Mouse (Mus musculus): ENCODE measurements around the gene Smco3. TPM values are rescaled to one million over a fixed set of nuclear protein-coding genes. Genes with fewer than 3 reads are reported as not detected.
"Not testable (repeated sequence)": the region's sequence is repeated elsewhere in the genome, so short reads cannot be mapped to it uniquely, and the experiment has no call there.

The Smco3 gene
- total RNA-seq, 2 experiments from 2014 or later = 2.7 to 3.5 TPM

DNA sequence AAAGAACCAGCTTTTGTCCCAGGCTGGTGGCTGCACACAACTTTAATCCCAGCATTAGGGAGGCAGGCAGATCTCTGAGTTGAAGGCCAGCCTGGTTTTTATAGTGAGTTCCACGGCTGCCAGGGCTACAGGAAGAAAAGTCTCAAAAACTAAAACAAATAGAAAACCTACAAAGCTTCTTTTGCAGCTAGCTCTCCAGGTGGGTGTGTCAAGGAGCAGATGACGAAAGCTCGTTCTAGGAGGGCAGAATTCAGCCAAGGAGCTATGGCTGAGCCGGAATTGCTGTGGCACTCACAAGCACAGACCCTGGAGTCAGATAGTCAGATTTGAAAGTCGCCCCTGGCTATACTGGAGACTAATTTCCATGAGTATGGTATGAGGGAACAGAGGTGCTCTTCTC lies 28.4 kb downstream of the Smco3 start:
- no peak for DNase-seq (ENCODE audit: low spot score in 2 of 2)

DNA sequence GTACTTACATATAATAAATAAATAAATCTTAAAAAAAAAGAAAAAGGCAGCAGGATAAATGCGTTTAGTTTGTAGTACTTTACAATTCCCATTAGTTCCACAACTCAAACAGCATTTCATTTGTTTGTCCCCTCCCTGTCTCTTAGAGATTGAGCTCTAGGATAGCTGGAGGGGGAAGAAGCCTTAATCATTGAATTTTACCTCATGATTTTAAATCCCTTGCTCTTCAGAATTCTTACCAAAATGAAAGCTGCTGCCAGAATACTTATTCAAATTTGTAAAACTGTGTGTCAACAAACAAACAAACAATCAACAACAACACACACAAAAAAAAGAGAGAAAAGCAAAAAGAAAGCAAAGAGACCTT lies 29.9 kb downstream of the Smco3 start:
- no peak for DNase-seq (ENCODE audit: low spot score in 2 of 2)

DNA sequence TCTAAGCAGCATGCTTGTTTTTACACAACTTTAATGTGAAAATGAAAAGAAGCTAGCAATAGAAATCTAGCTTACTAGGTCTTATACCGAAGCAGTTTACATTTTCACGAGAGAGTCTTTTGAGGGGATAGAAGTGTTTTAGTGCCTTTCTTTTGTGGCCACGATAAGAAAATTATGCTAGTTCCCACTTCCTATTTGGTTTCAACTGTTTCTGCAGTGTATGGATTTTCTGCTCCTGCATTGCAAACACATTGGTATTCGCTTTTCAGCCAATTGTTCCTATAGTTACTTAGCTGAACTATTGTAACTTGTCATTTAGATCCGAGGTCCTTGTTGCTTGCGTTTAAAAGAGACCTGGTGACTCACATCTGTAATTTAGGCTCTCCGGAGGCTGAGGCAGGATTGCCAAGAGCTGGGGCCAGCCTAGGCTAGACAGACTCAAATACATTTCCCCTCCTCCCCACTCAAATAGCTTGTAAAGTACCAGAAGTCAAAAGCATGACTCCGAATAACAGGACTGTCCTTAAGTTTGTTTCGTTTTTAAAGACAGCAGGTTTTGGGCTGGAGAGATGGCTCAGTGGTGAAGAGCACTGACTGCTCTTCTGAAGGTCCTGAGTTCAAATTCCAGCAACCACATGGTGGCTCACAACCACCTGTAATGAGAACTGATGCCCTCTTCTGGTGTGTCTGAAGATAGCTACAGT lies 30.4 kb downstream of the Smco3 start:
- DNase-seq (ENCODE audit: low spot score in 2 of 2) = no peak

DNA sequence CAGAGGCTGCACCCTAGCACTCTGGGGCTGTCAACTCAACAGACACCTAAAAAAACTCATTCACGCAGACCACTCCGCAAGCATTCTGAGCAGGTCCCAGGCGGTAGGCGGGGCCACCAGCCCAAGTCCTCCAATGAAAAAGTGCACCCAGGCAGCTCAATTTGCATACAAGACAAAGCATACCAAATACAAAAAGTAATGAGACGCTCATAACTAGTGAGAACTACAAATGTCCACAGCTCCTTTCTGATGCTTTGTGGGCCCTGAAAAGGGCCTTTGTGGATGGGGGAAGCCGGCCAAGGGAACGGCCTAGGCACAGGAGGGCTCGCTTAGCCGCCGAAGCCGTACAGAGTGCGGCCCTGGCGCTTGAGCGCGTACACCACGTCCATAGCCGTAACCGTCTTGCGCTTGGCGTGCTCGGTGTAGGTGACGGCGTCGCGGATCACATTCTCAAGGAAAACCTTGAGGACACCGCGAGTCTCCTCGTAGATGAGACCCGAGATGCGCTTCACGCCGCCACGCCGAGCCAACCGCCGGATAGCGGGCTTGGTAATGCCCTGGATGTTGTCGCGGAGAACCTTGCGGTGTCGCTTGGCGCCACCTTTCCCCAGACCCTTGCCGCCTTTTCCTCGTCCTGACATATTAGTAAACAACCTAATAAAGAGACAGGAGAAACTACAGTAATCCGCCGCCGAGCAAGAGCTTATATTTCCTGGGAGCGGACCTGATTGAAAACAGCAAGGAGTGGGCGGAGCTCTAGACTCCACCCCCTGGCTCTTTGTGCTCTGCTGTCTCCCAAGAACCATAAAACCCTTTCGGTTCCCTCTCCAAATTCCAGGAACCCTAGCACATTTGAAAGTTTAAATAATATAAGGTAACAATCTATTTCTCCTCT lies 31.3 kb downstream of the Smco3 start, which contains the start of gene Hist4h4:
Gene Hist4h4, minus strand, starts transcription at position 677 of the 895 bp plus-strand sequence.
- DNase-seq (ENCODE audit: low spot score in 2 of 2) = peak; percentile 99

DNA sequence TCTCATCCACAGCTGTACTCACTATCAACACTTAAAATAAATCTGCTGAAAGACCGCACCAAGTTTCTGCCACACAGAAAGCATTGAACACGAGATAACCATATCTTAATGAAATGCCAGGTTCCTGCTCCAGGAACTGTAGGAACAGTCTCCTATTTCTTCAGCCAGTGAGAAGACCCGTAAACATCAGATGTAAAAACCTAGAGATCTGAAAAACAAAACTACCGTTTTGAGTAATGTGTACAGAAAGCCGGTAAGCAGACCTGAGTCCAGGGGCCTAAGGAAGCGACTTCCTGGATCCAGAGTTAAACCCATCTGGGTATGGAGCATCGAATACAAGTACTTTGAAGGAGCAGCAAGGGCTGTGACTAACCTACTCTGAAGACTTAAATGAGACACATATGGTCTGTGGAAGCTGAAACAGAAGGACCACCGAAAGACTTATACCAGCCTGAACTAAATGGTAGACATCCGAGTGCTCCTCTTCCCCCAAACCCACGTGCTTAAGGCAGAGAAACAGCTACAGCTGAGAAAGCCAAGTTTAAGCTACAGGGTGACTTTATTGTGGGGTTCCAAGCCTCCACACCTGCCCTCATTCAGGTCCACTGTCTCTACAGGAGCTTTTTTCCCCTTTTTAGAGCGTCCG lies 32.0 kb downstream of the Smco3 start:
- DNase-seq (ENCODE audit: low spot score in 2 of 2) = no peak

DNA sequence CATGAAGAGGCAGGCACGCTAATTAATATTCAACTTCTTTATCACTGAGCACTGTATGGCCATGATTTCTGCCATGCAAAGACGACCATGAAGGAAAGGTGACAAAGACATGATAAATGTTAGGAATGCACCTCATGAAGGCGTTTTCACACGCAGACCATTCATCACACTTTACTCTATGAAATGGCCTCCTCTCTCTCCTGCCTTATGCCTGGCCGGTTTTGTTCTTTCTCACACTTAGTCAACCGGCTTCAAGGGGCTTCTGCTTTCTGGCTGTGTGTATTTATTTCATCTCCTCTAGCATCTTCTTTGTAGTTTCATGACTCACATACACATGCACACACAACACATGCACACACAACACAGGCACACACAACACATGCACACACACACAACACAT lies 34.0 kb downstream of the Smco3 start:
- no peak for DNase-seq (ENCODE audit: low spot score in 2 of 2)

DNA sequence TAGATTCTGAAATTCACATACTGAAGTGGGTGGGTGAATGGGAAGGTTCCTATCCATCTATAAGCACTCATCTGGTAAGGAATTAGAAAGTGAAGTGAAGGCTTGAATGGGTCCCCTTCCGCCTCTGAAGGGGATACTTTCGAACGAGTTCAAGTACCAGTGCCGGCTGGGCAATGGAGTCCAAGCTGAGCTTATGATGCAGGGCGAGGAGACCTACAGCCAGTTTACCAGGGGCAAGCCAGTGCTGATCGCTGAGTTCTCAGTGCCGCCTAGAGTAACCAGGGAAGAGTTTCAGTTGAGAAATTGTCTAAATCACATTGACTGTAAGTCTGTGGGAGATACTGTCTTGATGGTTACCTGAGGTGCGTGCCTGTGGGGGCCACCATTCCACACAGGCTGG lies 34.5 kb downstream of the Smco3 start:
- no peak for DNase-seq (ENCODE audit: low spot score in 2 of 2)

DNA sequence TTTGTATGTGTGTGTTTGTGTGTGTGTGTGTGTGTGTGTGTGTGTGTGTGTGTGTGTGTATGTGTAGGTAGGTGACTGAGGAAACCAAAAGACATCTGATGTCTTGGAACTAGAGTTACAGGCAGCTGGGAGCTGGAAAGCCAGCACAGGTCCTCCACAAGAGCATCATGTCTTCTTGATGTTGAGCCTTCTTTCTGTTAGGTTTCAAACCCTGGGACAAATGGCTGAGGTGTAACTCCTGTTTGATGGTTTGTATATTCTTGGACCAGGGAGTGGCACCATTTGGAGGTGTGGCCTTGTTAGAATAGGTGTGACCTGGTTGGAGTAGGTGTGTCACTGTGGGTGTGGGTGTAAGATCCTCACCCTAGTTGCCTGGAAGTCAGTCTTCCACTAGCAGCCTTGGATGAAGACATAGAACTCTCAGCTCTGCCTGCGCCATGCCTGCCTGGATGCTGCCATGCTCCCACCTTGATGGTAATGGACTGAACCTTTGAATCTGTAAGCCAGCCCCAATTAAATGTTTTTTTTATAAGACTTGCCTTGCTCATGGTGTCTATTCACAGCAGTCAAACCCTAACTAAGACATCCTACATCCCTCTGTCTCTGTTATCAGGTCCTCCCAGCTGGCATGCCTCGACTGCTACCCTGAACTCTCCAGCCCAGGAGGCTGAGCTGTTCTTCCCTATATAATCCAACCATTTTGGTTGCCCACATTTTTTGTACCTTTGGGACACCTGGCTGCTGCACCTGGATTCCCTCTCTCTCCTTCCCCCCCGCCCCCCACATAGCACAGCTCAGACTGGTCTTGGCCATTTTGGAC lies 37.2 kb downstream of the Smco3 start:
- not testable (repeated sequence) for DNase-seq (ENCODE audit: low spot score in 2 of 2)

DNA sequence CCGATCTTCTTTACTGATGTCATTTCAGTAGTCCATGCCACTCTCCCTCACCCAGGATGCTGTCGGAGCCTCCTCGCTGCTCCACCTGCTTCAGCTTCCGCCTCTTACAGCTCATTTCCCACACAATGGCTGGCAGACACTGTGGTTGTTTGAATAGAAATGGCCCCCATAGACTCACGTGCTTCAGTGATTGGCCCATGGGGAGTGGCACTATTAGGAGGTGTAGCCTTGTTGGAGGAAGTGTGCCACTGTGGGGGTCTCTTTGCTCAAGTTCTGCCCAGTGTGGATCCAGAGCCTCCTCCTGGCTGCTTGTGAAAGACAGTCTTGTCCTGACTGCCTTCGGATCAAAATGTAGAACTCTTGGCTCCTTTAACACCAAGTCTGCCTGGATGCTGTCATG lies 39.4 kb downstream of the Smco3 start:
- DNase-seq (ENCODE audit: low spot score in 2 of 2) = no peak

DNA sequence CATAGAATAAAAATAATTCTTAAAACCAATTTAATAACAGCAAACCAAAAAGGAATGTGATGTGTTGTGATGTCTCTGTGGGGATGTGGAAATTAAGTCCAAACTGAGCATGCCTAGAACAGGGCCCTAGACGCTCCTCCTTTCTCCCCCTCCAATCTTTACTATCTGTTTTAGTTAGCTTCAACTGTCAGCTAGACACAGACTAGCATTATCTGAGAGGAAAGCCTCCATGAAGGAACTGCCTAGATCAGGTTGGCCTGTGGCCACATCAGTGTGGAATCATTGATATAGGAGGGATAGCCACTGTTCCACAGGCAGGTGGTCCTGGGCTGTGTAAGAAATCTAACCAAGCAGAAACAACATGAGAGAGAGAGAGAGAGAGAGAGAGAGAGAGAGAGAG lies 40.1 kb downstream of the Smco3 start:
- no peak for DNase-seq (ENCODE audit: low spot score in 2 of 2)

DNA sequence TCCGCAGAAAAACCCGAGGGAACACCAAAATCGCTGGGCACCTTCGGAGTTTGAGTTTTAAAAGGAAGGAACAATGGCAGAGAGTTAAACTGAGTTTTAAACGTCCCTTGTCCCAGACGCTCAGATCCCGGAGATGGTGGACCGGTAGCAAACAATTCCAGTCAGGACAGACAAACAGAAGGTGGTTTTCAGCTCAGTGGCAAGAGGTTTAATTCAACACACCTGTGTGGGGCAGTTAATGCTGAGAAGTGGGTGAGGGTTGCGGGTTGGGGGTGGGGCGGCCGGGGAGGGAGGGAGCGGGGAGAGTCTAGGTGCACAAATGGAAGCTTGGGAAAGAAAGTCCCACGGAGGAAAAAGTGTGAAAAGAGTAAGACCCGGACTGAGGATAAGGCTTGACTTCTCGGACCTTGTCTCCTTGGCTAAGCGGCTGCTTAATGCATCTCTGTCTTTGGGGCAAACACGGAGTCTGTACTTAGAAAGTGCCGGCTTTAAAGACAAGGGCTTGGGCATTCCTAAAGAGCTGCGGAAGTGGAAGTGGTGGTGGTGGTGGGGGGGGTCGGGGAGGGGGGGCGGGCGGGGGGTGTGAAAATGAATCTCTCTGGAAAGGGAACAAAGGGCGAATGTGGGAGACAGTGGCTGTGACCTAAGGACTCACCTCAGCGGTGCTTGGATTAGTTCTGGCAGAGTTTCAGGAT lies 41.3 kb downstream of the Smco3 start:
- no peak for DNase-seq (ENCODE audit: low spot score in 2 of 2)

DNA sequence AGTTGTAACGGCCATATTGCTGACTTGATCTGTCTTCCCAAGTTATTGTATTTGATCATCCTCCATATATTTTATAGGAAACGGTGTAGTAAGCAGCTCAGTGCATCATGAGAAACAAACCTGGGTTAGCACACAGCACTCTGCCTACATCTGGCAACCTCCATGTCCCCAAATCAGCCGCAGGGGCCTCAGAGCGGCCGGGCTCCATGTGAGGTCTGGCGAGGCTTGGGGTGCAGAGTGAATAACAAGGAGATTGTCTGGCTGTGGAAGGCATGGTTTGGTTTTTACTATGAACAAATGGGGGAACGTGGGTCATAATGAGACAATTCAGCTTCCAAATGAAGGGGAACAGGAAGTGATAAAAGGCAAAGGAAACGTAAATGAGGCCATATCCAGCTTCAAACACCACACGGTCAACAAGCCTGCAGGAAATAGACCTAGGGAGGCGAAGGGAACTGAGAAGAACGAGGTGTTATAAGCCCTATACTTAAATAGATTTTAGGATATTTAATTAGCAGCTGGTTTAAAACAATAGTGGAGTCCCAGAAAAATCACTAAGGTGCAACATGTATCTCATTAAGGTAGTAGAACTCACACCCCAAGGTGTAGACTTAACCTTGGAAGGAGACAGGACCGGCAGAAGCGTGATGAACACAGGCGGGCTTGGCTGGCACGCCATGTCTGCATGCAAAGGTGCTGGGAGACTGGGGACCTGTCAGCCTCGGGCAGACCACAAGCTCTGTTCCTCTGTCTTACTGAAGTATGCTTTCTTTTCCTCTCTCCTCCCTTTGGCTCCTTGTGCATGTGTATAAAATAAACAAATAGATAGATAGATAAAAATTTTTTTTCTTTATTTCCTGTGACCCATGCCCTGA lies 42.1 kb downstream of the Smco3 start:
- no peak for DNase-seq (ENCODE audit: low spot score in 2 of 2)

DNA sequence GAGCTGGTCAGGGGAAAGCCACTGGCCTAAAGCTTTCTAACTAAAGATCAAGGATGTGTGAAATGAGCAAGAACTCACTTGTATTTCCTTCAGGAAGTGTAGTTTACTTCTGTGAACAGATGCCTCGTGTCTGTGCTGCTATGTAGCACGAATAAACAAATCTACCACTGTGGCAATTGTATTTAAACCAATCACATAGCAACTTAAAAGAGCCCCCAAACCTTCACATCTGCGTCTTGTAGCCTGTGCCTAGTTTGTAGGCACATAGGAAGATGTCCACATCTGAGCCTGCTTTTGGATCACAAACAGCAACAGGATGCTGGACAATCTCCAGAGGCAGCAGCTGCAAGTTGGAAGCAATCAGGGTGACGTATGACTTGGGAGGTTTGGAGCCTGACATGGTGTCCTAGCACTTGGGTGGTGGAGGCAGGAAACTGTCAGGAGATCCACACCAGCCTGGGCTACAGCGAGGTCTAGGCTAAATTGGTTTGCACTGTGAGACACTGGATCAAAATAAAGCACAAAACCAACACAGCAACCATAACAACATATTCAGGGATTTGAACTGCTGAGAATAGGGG lies 45.8 kb downstream of the Smco3 start:
- no peak for DNase-seq (ENCODE audit: low spot score in 2 of 2)

DNA sequence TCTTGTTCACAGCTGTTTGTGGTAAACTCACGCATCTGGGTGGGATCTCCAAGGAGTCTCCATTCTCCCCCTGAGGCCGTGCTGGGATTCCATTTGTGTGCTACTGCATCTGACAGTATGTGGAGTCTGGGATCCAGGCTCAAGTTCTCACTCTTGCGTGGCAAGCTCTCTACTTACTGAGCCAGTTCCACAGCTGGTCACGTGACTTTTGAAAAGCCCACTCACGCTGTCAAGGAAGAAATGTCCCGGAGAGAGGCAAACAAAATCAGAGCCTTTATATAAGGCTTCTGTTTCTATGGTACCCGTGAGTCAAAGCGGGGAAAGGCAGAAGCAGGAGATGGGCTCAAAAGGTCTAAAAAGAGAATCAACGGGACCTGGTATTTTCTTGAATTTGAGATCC lies 52.5 kb downstream of the Smco3 start:
- no peak for DNase-seq (ENCODE audit: low spot score in 2 of 2)

DNA sequence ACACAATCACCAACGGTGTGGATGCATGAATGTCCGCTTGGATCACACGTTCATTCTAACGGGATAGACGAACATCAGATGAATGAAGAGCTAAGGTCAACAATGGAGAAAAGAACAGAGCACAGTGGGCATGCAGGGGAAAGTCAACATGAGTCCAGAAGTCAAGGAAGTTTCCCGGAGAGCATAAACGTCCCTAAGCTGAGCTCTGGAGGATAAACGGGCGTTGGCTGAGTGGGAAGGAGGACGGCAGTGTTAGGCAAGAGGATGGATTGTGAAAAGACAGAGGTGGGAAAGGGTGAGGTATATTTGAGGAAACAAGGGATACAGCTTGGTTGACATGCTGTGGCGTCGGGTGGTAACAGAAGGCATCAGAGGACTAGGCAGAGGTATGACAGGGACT lies 53.1 kb downstream of the Smco3 start:
- DNase-seq (ENCODE audit: low spot score in 2 of 2) = no peak

DNA sequence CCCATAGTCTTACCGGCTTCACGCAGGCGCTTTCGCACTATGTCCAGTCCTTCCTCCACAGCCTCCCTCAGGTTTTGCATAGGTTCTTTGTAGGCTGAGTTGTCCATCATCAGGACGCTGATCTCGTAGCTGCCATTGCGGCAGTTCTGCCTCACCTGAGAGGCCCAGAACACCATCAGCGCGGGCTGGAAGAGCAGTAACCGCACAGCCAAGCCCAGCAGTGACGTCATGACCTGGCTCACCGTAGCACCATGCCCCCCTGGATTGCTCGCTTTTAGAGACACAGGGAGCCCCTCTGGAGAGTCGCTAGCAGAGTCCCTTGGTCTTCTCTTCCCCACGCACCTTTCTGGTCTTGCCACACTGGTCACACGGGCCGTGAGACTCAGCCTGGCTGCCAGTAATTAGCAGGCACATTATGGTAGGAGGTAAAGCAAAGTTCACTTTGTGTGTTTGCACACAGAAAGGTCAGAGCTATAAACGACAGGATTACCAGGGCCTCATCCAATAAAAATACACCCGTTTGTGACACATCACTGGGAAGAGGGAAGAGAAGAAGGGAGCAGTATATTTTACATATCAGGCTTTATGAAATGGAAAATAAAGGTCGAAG lies 53.8 kb downstream of the Smco3 start, which contains the start of gene Gucy2c:
Gene Gucy2c, minus strand, starts transcription at position 389 of the 610 bp plus-strand sequence.
- no peak for DNase-seq (ENCODE audit: low spot score in 2 of 2)
